Mouse (Mus musculus) lung, embryonic 14.5 days (tissue): ENCODE results near the gene Tnfaip1. TPM values are rescaled to one million over a fixed set of nuclear protein-coding genes. Genes with fewer than 3 reads are reported as not detected.

Source experiments
- ATAC-seq: fragments of 200-750 bp; cut with Nextera tagmentation; 2 replicates; pipeline ENCODE4 v1.8.0; 2017; ENCODE audit warnings: mild to moderate bottlenecking, moderate TSS enrichment, moderate library complexity; ENCODE audit not compliant: insufficient read depth
- DNase-seq: peaks from one replicate; pipeline ENCODE4 v3.0.0-alpha.2; 2015
- H3K27ac ChIP-seq: fragments of 300-500 bp; sonication (generic); 2 replicates; pipeline ENCODE4 v1.5.1; 2014; ENCODE audit warnings: low read depth, mild to moderate bottlenecking, moderate library complexity
- H3K27me3 ChIP-seq: fragments of 300-500 bp; sonication (generic); 2 replicates; pipeline ENCODE4 v1.6.1; 2014; ENCODE audit warnings: low read length, control low read depth; ENCODE audit not compliant: insufficient read depth
- H3K36me3 ChIP-seq: fragments of 300-500 bp; sonication (generic); 2 replicates; pipeline ENCODE4 v1.6.1; 2014; ENCODE audit warnings: control low read depth; ENCODE audit not compliant: insufficient read depth
- H3K4me1 ChIP-seq: fragments of 300-500 bp; sonication (generic); 2 replicates; pipeline ENCODE4 v1.6.1; 2014; ENCODE audit warnings: antibody characterized with exemption, control low read depth; ENCODE audit not compliant: insufficient read depth
- H3K4me2 ChIP-seq: fragments of 300-500 bp; sonication (generic); 2 replicates; pipeline ENCODE4 v1.6.1; 2014; ENCODE audit warnings: mild to moderate bottlenecking
- H3K4me3 ChIP-seq: fragments of 300-500 bp; sonication (generic); 2 replicates; pipeline ENCODE4 v1.5.1; 2014; ENCODE audit warnings: low read depth, low read length
- H3K9ac ChIP-seq: fragments of 300-500 bp; sonication (generic); 2 replicates; pipeline ENCODE4 v1.6.1; 2014
- H3K9me3 ChIP-seq: fragments of 300-500 bp; sonication (generic); 2 replicates; pipeline ENCODE4 v1.6.1; 2016; ENCODE audit warnings: low read depth, low read length, control low read depth
- CTCF ChIP-seq: IDR thresholded peaks from 2 replicates; pipeline ENCODE4 v1.5.1; 2016; ENCODE audit warnings: antibody characterized with exemption, low read depth
- WGBS: fragments of 180-500 bp; shearing (Covaris S2); extraction: QIAGEN DNeasy Blood & Tissue Kit; methylation state at CpG from one replicate; pipeline ENCODE4 v1.1.7; 2014; 5-methylcytosine and 5-hydroxymethylcytosine counted together
- polyA plus RNA-seq: library from polyadenylated mRNA; unstranded; fragments of >200 nt; fragmentation: Nextera tagmentation; extraction: Ambion mirVana; gene quantifications from 2 replicates; pipeline ENCODE4 v1.2.1, GENCODE M21; 2014

The Tnfaip1 gene
- polyA plus RNA-seq, 1 experiment from 2014 or later = 82.9 TPM

- Histone ChIP-seq H3K4me3 (no peak overlapping the region), H3K27me3 (no peaks in the 10 kb centered on the region), H3K36me3 (peaks cover 69% of the 10 kb centered on the region), H3K9me3 (no peaks in the 10 kb centered on the region), H3K27ac (no peak overlapping the region), H3K4me1 (no peaks in the 10 kb centered on the region), H3K4me2 (no peak overlapping the region), H3K9ac (no peak overlapping the region)
- ATAC-seq (no peak), DNase-seq (no peak)
- WGBS = 89% methylated on average over 9 of the region's 9 CpGs
- TF ChIP-seq CTCF = no peak
Measured at GRCm38 (mm10) chr11:78528714-78529113, 7.4 kb downstream of the Tnfaip1 start.

- TF ChIP-seq CTCF = no peak
- H3K4me2 ChIP-seq = no peak overlapping the region
- H3K27ac ChIP-seq = no peak overlapping the region
- H3K9me3 ChIP-seq = no peaks in the 10 kb centered on the region
- no peak for DNase-seq
- H3K36me3 ChIP-seq = peaks cover 96% of the 10 kb centered on the region
- H3K27me3 ChIP-seq = no peaks in the 10 kb centered on the region
- H3K9ac ChIP-seq = no peak overlapping the region
- WGBS = 76% methylated on average over 2 of the region's 2 CpGs
- no peak overlapping the region for H3K4me3 ChIP-seq
- ATAC-seq = no peak; the same call in 1 of the 2 replicates
- H3K4me1 ChIP-seq = no peaks in the 10 kb centered on the region
Measured at GRCm38 (mm10) chr11:78524838-78525237, 11.3 kb downstream of the Tnfaip1 start.

GRCm38 (mm10) chr11:78523241-78523955, 12.7 kb downstream of the Tnfaip1 start:
- no peak overlapping the region for H3K4me3 ChIP-seq
- no peak overlapping the region for H3K4me2 ChIP-seq
- H3K36me3 ChIP-seq = peaks cover 99% of the 10 kb centered on the region
- WGBS = 72% methylated on average over 9 of the region's 9 CpGs
- H3K4me1 ChIP-seq = no peaks in the 10 kb centered on the region
- H3K9ac ChIP-seq = no peak overlapping the region
- DNase-seq = no peak
- no peaks in the 10 kb centered on the region for H3K9me3 ChIP-seq
- no peaks in the 10 kb centered on the region for H3K27me3 ChIP-seq
- no peak for TF ChIP-seq CTCF
- H3K27ac ChIP-seq = no peak overlapping the region
- no peak for ATAC-seq

GRCm38 (mm10) chr11:78522481-78522997, 13.6 kb downstream of the Tnfaip1 start:
- no peak overlapping the region for H3K4me3 ChIP-seq
- peak; percentile 49 for TF ChIP-seq CTCF
- H3K9ac ChIP-seq = no peak overlapping the region
- H3K27me3 ChIP-seq = no peaks in the 10 kb centered on the region
- 81% methylated on average over 1 of the region's 1 CpGs for WGBS
- peak; percentile 47 for DNase-seq
- no peak overlapping the region for H3K4me2 ChIP-seq
- ATAC-seq = no peak
- H3K27ac ChIP-seq = no peak overlapping the region
- no peaks in the 10 kb centered on the region for H3K4me1 ChIP-seq
- H3K36me3 ChIP-seq = peaks cover 99% of the 10 kb centered on the region
- no peaks in the 10 kb centered on the region for H3K9me3 ChIP-seq

- Histone ChIP-seq H3K4me1 (no peaks in the 10 kb centered on the region), H3K27ac (no peak overlapping the region), H3K9ac (no peak overlapping the region), H3K4me2 (no peak overlapping the region), H3K36me3 (peaks cover 95% of the 10 kb centered on the region), H3K27me3 (no peaks in the 10 kb centered on the region), H3K9me3 (no peaks in the 10 kb centered on the region), H3K4me3 (no peak overlapping the region)
- DNase-seq = no peak
- no peak for TF ChIP-seq CTCF
- ATAC-seq = no peak
- 81% methylated on average over 3 of the region's 3 CpGs for WGBS
Measured at GRCm38 (mm10) chr11:78521880-78522279, 14.3 kb downstream of the Tnfaip1 start.

GRCm38 (mm10) chr11:78518931-78519330, 17.2 kb downstream of the Tnfaip1 start:
- H3K27me3 ChIP-seq = no peaks in the 10 kb centered on the region
- no peak overlapping the region for H3K27ac ChIP-seq
- no peak overlapping the region for H3K4me3 ChIP-seq
- no peaks in the 10 kb centered on the region for H3K9me3 ChIP-seq
- H3K4me1 ChIP-seq = no peaks in the 10 kb centered on the region
- peaks cover 94% of the 10 kb centered on the region for H3K36me3 ChIP-seq
- no peak overlapping the region for H3K4me2 ChIP-seq
- 89% methylated on average over 10 of the region's 10 CpGs for WGBS
- ATAC-seq (no peak), DNase-seq (no peak)
- H3K9ac ChIP-seq = no peak overlapping the region
- no peak for TF ChIP-seq CTCF

- DNase-seq = no peak
Measured at GRCm38 (mm10) chr11:78515549-78516325, 20.4 kb downstream of the Tnfaip1 start.

More at GRCm38 (mm10) chr11:78515549-78516325, 20.4 kb downstream of the Tnfaip1 start:
- Histone ChIP-seq H3K4me2 (no peak overlapping the region), H3K36me3 (peaks cover 65% of the 10 kb centered on the region), H3K27ac (no peak overlapping the region), H3K9me3 (no peaks in the 10 kb centered on the region), H3K4me3 (no peak overlapping the region), H3K9ac (no peak overlapping the region), H3K4me1 (0 out of 2 replicates have a peak, but pooled peaks cover 10% of the 10 kb centered on the region), H3K27me3 (no peaks in the 10 kb centered on the region)
- peak; percentile 36 for TF ChIP-seq CTCF
- 64% methylated on average over 2 of the region's 2 CpGs for WGBS
- ATAC-seq = no peak
